Mouse (Mus musculus) A20 (cell line): ENCODE measurements around the gene Ankrd33.

ENCODE experiments used
- DNase-seq: peaks from one replicate; pipeline ENCODE4 v3.0.0-alpha.2; 2011; ENCODE audit warnings: low read depth, low spot score

Ankrd33 gene

DNA sequence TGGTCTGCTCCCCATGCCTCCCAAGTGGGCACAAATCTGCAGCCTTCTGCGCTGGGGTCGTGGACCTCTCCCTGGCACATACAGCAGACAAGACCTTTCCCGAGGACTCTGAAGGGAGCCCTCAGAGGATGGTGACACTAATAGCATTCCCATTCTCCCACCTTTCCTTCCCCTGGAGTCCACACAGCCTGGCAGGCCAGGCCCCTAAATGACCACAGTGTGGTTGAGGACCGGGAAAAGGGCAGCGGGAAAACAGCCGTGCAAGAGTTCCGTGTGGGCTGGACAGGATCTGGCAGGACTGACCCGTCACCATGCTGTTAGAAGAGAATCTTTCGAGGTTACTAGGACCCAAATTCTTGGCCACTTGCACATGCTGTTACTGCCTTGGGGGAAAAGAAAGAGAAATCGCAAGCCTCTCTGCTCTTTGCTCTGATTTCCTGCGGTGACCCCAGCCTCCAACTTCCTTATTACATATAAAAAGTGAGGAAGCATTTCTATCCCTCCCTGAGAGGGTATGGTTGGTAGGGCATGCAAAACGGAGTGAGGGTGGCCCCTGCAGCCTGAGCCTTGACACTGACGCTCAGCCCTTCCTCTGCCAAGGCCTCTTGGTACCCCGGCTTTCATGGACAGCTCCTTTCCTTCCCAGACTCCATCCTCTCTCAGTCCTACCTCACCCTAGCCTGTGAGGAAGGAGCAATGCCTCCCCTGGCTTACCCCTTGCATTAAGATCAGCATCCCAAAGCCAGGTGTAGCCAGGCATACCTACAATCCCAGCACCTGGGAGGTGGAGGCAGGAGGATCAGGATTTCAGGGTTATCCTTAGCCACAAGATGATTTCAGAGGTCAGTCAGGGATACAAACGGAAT lies 30.8 kb downstream of the Ankrd33 start:
- DNase-seq = no peak

DNA sequence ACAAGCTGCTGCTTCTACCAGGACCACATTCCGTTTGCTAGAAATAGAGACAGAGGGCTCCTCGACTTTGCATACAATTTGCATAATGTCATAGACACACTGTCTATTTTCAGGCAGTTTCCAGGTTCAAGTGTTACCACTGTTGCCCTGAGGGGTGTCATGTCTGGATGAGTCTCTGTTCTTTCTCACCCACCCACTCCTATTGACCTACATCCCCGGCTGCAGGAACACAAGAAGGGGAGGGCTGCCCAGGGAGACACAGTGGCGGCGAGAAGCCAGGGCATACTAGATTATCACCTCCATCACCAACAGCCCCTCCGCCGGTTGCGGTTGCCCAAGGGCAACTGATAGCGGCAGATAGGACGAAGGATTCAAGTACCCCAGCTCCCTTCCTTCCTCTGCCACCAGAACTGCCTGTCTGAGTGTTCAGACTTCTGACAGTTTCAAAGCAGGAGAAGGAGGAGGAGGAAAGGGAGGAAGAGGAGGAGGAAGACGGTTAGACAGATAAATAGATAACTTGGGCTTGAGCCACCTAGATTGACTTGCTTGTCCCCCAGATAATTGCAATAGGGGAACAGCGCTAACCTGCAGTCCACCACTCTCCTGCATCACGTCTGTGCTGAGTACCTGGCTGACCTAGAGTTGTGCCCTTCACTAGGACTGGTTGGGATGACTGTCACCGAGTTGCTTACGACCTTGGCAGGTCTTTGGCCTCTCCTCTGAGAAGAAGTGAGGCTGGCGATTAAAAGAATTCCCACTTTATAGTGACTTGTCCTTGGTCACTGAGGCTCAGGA lies 31.8 kb downstream of the Ankrd33 start:
- DNase-seq = no peak

DNA sequence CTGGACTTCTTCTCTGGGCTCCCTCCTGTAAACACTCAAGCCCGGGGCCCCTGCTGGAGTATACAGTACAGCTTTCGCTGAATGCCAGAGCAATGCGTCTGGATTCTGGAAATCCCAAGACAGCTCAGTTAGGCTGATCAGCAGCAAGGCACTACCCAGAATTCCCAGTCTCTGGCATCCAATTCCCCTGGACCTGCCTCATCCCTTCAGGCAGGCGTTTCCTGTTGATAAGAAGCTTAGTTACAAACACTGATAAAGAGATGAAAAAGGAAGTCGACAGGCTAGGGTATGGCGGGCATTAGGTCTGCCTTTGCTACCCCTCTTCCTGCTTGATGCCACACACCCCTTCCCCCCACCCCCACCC lies 32.3 kb downstream of the Ankrd33 start:
- no peak for DNase-seq

DNA sequence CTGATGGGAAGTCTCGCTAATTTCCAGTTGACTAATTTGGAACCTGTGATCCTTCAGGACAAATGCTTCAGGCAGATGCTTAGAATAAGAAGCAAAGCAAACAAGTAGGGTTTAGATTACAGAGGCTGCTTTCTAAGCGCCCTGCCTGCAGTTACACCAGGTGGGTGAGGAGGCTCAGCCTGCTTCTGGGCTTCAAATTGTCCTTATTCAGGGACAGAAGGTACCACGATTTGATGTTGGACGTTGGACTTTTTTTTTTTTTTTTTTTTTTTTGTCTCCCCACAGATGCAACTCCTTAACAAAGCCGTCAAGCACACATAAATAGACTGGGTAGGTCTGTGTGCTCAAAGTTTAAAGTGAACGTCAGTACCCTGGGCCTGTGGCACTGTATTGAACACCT lies 33.0 kb downstream of the Ankrd33 start:
- peak; percentile 65 for DNase-seq

DNA sequence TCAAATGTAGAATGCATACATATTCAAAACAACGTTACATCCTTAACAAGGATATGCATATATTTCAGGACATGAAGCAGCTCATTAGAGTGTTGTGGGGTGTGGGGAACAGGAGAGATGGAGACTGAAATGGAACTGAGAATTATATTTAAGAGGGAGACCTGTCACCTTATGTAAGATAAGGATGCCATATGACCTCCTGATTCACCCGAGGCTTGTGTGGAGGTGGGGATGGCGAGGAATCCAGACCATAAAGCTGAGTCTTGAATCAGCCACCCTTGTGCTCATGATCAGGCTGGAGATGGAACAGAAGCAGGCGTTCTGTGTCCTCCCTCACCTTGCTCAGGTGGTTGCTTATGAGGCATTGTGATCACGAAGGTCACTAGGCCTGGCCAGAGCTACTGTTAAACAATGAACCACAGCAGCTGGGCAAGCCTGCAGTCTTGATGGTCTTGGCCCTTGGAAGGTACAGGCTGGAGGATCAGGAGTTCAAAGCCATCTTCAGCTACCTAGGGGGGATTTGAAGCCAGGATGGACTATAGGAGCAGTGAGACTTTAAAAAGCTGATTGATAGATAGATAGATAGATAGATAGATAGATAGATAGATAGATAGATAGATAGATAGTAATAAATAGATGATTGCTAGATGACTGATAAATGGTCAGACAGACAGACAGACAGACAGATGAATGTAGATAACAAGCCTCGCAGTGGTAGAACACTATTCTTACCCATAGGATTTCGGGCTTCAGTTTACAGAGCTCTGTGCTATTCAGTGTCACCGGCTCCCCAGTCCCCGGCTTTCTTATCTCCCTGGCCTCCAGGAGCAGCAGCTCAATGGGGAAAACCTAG lies 36.1 kb downstream of the Ankrd33 start:
- DNase-seq = no peak

DNA sequence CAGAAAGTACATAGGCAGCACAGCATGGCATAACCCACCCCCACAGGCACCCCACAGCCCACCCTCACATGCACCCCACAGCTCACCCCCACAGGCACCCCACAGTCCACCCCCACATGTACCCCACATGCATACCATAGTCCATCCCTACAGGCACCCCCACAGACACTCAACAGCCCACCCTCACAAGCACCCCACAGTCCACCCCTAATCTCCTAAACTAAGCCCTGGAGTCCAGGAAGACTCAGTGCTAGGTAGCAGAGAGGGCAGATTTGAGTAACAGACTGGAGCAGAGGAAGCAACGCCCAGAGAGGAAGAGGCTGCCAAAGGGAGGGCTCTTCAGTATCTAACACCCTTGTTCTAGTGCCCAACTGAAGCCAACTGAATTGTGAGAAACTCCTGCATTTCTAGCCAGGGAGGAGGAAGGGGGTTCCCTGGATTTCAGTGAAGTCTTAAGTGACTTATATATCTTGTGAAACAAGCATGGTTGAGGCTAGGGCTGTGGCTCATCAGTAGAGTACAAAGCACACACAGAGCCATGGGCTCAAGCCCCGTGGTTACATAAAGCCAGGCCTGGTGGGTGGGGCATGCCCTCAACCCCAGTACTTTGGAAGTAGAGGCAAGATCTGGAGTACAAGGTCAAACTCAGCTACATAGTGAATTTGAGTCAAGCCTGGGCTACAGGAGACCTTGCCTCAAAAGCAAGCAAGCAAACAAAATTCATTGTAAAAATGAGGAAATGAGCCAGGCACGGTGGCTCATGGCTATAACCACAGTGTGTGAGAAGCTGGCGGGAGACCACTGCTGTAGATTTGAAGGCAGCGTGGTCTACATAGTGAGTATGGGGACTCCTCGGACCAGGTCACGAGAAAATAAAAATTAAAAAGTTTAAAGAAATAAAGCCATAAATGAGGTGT lies 39.4 kb downstream of the Ankrd33 start:
- DNase-seq = peak; percentile 60

DNA sequence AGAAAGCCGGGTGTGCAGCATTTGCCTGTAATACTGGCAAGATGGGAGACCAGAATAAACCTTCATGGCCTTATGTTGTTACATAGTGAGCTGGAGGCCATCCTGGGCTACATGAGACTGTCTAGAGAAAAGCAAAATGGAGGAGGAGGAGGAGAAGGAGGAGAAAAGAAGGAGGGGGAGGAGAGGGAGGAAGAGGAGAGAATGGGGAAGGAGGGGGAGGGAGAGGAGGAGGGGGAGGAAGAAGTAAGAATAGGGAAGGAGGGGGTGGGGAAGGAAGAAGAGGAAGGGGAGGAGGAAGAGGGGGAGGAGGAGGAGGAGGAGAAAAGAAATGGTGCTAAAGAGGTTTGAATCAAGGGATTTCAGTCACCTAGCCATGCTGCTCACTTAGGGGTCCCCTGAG lies 44.6 kb downstream of the Ankrd33 start:
- DNase-seq = no peak

DNA sequence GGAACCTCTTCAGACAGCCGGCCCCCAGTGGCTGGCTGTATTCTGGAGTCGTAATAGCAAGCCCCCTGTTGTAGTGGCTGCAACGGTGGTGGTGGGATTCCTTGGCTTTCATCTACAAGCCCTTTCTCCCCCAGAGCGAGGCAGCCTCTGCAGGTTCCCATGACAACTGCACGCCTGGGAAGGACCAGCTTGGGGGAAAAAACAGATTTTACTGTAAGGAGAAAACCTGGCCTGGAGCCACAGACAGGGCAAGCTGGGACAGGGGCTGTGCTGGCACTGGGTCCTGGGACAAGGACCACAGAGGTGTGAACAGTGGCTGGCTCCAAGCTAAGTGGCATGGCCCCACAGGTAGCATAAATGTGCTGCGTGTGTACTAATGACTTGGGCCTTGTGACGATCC lies 45.0 kb downstream of the Ankrd33 start:
- no peak for DNase-seq

DNA sequence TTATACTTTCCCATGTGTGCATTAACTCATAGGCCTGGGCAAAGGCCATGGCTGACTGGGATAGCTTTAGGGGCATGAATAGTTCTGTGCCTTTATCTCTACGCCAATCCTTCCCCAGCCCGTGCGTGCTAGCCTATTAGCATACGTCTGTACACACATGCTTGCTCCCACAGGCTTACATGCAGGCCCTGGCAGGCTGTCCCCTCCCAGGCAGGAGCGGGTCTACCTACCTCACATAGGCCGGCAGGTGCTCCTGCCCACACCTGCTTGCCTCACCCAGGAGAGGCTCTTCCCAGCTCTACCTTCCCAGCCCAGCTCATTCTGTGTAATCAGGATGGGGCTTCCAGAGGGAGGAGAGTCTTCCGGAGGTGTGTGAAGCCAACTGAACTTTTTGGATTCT lies 46.0 kb downstream of the Ankrd33 start:
- DNase-seq = no peak

DNA sequence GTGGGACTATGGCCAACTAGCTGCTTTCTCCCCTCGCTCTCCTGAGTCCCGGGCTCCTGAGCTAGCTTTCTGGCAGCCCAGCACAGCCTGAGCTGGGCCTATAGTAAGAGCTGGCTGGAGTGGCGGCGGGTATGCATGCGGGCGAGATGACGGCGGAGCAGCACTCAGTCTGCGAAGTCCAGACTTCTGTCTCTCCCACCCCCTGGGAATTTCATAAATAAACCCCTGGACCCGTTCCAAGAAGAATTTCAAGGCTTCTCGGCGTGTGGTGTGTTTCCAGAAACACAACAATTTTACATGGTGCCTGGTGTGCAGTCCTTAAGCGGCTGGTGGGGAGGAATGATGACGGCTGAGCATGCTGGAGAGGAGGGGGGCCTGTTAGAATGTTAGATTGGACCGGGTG lies 47.5 kb downstream of the Ankrd33 start:
- DNase-seq = no peak

DNA sequence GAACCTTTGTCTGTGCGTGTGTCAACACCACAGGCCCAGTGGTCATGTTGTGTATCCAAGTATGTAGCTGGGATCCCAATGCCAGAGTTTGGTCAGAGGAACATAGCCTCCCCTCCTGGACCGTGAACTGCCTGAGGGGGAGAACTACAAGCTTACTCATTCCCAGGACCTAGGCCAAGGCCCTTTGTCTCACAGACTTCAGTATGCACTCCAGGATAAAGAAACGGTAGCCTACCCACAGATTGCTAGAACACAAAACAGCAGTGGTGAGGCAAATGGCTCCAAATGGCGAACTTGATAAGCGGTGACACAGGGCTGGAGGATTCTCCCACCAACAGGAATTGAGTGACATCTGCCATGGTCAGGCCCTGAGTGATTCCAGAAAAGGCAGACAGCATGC lies 48.3 kb downstream of the Ankrd33 start:
- DNase-seq = no peak

DNA sequence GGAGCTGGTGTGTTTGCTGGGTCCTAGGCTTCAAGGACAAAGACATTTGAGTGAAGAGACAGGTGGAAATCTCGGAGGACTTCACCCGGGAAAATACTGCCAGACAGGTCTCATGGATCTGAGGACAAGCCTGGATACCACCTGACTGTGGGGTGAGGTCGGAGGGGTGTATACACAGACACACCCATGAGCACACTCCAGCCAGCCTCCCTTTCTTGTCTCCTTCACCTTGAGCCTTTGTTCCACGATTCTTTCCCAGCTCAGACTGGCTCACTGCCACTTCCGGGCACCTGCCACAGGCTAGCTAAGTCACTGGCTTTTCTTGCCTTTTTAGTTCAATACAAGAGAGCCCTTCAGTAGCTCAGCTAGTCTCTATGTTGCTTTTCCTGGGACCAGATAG lies 48.7 kb downstream of the Ankrd33 start:
- DNase-seq = no peak

DNA sequence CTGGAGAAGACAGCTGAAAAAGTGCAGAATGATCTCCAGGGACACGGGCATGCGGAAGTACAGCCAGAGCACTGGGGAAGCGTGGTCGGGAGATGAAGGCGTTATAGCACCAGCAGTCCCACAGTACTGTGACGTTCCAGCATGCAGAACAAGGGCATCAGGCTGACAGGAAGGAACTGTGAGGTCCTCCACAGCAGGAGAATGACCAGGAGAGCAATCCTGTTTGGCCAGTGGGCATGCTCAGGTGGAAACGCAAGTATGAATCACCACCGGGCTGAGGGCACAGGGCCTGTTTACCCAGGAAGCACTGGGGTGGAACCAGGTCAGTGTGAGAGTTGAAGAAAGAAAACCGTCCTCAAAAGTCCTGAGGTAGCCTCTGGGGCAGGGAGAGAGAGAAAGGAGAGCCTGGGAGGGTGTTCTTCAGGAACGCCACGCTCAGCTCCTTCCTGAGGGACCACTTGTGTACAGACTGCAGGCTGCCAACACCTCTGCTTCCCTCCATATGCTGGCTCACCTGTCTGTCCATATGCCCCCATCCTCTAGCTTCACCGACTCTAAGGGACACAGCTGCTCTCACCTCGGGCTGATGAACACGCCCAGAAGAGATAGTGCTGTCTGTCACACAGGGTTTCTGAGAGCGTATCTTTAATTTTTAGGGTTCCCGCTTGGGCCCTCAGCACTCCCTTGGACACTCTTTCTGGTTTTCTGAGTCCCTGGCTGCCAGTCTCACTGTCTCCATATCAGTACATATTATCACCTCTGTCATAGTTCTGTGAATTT lies 50.3 kb downstream of the Ankrd33 start:
- DNase-seq = no peak

DNA sequence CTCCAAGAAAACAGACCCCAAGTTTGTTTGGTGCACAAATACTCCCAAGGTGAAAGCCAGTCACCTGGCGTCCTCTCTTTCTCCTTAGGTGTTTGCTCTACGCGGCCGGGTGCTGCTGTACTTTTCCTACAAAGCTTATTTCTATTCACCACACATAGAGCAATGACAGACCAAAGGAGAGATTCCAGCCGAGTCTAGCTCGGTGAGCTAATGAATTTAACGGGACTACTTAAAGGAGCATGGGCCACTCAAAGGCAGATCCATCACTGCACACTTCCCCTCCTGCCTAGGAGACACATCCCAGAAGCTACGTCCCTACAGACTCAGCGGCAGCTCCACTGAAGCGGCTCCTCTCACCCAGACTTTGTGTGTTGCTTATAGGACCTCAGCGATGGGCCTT lies 52.0 kb downstream of the Ankrd33 start:
- DNase-seq = no peak
